Mouse (Mus musculus) olfactory bulb, adult 2 months (tissue): ENCODE results near the gene Gm35315. TPM values are rescaled to one million over a fixed set of nuclear protein-coding genes. Genes with fewer than 3 reads are reported as not detected.

Source experiments
- H3K27ac ChIP-seq: fragments of 200-500 bp; 2 replicates; pipeline ENCODE4 v1.5.1; 2012; ENCODE audit warnings: low read depth, low read length; ENCODE audit not compliant: insufficient read depth
- H3K4me1 ChIP-seq: fragments of 200-500 bp; 2 replicates; pipeline ENCODE4 v1.6.1; 2012; ENCODE audit warnings: low read length; ENCODE audit not compliant: control insufficient read depth, insufficient read depth
- H3K4me3 ChIP-seq: fragments of 200-500 bp; 2 replicates; pipeline ENCODE4 v1.5.1; 2012; ENCODE audit warnings: mild to moderate bottlenecking, low read depth, low read length, moderate library complexity; ENCODE audit not compliant: insufficient read depth
- CTCF ChIP-seq: fragments of 200-500 bp; IDR thresholded peaks from 2 replicates; pipeline ENCODE4 v1.5.1; 2012; ENCODE audit warnings: low read depth, mild to moderate bottlenecking, low read length, moderate library complexity; ENCODE audit not compliant: insufficient read depth
- POLR2A ChIP-seq: fragments of 200-500 bp; IDR thresholded peaks from 2 replicates; pipeline ENCODE4 v1.6.1; 2012; ENCODE audit warnings: mild to moderate bottlenecking, low read depth, low read length, moderate library complexity; ENCODE audit not compliant: insufficient read depth
- WGBS: fragments of 180-500 bp; shearing (Covaris S2); methylation state at CpG from one replicate; pipeline ENCODE4 v1.1.7; 2018; 5-methylcytosine and 5-hydroxymethylcytosine counted together
- polyA plus RNA-seq: library from polyadenylated mRNA; stranded (reverse); fragments of >200 nt; gene quantifications from 2 replicates; pipeline ENCODE4 v1.2.4, GENCODE M21; 2012; ENCODE audit warnings: low replicate concordance; ENCODE audit not compliant: missing spikeins, insufficient read depth, insufficient read length

Gene Gm35315
- polyA plus RNA-seq, 1 experiment = not detected

DNA sequence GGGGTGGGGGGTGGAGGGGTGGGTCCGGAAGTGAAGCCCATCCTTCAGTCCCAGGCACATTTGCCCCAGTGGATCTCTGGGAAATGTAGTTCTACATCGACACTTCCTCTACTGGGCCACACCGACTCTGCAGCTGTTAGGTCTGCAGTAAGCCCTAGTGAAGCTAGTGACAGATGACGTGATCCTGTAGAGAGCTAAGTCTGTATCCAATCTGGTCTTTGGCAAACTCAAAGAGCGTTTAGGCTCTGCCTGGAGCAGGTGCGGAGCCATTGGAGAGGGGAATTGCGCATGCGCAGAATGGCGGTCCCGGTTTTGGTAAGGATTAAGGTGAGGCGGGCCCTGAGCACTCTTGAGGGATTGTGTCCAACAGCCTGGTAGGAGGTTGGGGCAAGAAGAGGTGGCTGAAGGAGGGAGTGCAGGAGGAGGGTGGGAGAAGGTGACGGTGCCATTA, 15.8 kb upstream of the Gm35315 start, which contains the start of gene Zfp605:
TSS of gene Zfp605 (plus strand) at position 102 of the 451 bp plus-strand sequence.
- TF ChIP-seq POLR2A = 0 out of 2 replicates have a peak, but pooled peaks have one; percentile 29
- no peak for TF ChIP-seq CTCF
- Histone ChIP-seq H3K27ac (peak within 1 kb of the TSS; percentile 74), H3K4me3 (peak within 1 kb of the TSS; percentile 56), H3K4me1 (peaks cover 13% of the 10 kb centered on the region)
- WGBS = under 1% methylated on average over 12 of the region's 12 CpGs

DNA sequence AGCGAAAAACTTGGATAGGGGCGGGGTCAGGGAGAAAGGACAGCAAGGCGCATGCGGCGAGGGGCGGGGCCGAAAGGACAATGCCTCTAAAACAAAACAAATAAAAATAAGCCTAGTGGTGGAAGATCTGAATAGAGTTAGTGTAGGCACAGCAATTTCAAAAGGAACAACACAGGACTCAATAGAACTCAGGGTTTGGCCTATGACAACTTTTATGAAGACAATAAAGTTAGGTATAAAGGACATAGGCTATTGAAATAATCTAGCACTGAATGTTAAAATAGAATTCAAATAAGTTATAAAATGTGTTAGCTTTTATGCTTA, 14.0 kb upstream of the Gm35315 start:
- H3K27ac ChIP-seq = no peak overlapping the region
- 3% methylated on average over 7 of the region's 7 CpGs for whole genome bisulfite sequencing

DNA sequence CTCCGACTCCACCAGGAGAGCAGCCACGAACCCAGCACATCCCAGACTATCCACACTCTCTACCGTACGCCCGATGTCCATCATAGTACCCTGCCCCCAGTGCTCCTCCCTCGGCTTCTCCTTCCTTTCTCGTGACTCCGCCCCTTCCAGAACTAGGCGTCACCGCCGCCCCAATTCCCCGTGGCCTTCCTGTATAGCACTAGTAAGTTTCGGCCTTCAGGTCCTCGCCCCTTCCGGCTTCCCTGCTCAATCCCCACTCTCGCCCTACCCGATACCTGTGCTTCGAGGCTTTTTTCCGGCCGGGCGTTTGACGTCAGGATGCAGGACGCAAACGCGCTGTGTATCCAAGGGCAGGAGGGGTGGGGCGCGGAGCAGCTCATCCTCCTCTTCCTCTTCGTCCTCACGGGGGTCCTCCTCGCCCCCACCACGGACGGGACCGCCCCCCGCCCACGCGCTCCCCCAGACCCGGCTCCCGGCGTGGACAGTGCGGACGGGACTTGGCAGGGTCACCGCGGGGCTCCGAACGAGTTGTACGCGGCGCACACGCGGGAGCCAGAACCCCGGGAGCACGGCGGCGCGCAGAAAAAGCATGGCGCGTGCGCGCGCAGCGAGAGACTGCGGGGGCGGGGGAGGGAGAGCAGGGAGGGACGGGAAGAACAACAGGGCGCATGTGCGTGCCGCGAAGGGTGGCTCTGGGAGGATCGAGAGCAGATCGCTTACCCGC, 13.5 kb upstream of the Gm35315 start, which contains the start of gene Gtpbp6:
TSS of gene Gtpbp6 (minus strand) at position 617 of the 724 bp plus-strand sequence.
- H3K27ac ChIP-seq = peak within 1 kb of the TSS; percentile 90
- H3K4me3 ChIP-seq = peak within 1 kb of the TSS; percentile 97
- peak; percentile 82 for TF ChIP-seq POLR2A
- 0 out of 2 replicates have a peak, but pooled peaks have one; percentile 4 for TF ChIP-seq CTCF
- WGBS = under 1% methylated on average over 71 of the region's 71 CpGs
- peaks cover 13% of the 10 kb centered on the region for H3K4me1 ChIP-seq

More for the DNA sequence above, 14.0 kb upstream of the Gm35315 start:
- TF ChIP-seq CTCF (no peak), POLR2A (peak; percentile 8; the same call in 1 of the 2 replicates)
- H3K4me3 ChIP-seq = peak overlapping the region; percentile 97
- H3K4me1 ChIP-seq = peaks cover 13% of the 10 kb centered on the region

DNA sequence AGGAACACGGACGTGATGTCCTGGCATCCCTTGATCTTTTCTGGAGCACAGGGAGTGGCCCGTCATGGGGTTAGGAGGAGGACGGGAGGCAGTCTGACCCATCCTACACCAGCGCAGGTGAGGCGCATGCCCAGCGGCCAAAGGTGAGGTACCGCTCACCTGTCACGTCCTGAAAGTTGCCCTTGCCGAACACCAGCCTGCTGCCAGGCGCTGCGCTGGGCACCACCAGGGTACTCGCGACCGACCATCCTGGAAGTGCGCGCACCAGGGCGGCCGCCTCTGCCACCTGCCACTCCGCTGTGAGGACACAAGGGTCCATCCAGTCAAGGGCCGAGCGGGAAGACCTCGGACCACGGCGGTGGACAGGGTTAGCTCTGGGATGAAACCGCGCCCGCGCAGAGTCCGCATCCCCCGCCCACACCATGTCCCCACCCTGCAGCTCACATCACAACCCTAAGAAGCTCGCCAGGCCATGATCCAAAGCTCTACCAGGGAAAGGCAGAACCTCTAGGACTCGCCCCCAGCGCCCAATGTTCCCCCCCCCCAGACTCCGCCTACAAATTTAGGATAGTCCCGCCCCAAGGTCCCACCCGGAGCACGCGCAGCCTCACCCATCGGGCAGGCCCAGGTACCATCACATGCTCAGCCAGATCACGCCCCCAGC, 12.8 kb upstream of the Gm35315 start:
- H3K4me3 ChIP-seq = peak overlapping the region; percentile 97
- H3K27ac ChIP-seq = peak overlapping the region; percentile 90
- no peak for TF ChIP-seq POLR2A
- TF ChIP-seq CTCF = no peak
- peaks cover 17% of the 10 kb centered on the region for H3K4me1 ChIP-seq
- 20% methylated on average over 41 of the region's 41 CpGs for WGBS

GRCm38 (mm10) chr5:110106140-110106871, 12.1 kb upstream of the Gm35315 start:
- H3K4me3 ChIP-seq = peak overlapping the region; percentile 97
- H3K27ac ChIP-seq = no peak overlapping the region
- TF ChIP-seq CTCF = no peak
- no peak for TF ChIP-seq POLR2A
- H3K4me1 ChIP-seq = peaks cover 24% of the 10 kb centered on the region
- WGBS = 90% methylated on average over 26 of the region's 26 CpGs

DNA sequence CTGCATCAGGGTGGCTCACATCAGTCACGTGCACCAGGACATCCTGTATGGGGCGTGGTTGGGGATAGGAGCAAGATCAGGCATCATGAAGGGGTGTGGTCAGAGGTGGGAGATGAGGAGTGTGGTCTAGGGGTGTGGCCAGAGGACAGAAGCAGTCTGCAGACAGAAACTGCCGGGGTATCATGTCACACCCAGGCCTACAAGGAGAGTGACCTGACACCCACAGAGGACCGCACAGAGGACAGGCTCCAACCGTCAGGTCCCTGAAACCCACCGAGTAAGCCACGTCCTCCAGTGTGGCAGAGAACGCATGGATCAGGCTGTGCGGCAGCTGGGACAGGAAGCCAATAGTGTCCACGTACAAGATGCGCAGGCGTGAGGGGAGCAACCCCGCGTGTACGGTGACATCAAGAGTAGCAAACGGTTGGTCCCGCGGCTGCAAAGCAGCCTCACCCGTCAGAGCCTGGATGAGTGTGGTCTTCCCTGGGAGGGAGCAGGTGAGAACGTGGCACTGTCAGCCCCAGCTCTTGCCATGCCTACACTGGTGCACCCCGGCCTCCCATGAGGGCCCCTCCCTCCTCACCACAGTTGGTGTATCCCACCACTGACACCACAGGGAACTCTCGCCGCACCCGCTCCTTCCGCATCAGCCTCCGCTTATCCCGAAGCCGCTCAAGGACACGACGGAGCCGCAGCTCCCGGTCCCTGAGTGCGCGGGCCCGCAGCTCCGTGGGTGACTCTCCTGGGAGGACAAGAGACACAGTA, 10.6 kb upstream of the Gm35315 start:
- TF ChIP-seq POLR2A = no peak
- 94% methylated on average over 36 of the region's 36 CpGs for WGBS
- Histone ChIP-seq H3K27ac (no peak overlapping the region), H3K4me1 (peaks cover 38% of the 10 kb centered on the region), H3K4me3 (no peak overlapping the region)

DNA sequence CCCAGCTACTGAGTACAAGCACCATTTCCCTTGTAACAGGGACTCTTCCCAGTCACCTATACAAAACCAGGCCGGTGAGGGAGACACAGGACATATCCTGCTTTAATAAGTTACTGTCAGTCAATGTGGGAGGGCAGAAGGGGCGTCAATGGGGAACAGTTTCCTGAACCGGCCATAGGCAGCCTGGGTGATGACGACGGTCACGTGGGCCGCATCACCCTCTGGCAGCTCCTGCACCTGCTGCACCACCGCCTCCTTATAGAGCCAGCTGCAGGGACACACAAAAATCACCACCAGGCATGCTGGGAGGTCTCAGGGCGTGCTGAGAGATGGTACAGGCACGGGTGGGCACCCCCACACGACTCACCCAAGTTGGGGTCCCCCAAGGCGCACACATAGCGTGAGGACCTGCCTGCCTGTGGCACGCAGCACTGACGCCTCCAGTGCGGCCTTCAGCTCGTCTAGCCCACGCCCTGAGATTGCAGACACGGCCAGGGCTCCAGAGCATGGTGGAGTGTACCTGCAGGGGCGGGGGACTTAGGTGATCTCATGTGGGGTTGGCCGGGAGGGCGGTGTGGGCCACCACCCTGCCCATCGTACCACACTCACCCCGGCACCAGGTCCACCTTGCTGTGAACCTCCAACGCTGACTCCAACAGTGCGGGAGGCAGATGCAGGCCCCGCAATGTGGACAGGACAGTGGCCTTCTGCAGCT, 9.8 kb upstream of the Gm35315 start:
- Histone ChIP-seq H3K4me3 (no peak overlapping the region), H3K27ac (no peak overlapping the region), H3K4me1 (peaks cover 44% of the 10 kb centered on the region)
- TF ChIP-seq CTCF (no peak), POLR2A (no peak)
- 94% methylated on average over 27 of the region's 27 CpGs for WGBS

GRCm38 (mm10) chr5:110102853-110103625, 8.8 kb upstream of the Gm35315 start:
- WGBS = 86% methylated on average over 19 of the region's 19 CpGs
- no peak for TF ChIP-seq POLR2A
- no peak for TF ChIP-seq CTCF
- no peak overlapping the region for H3K27ac ChIP-seq

More at GRCm38 (mm10) chr5:110102853-110103625, 8.8 kb upstream of the Gm35315 start:
- H3K4me3 ChIP-seq = no peak overlapping the region
- peaks cover 45% of the 10 kb centered on the region for H3K4me1 ChIP-seq
